Mouse (Mus musculus): ENCODE measurements around the gene Ccl9.

- no peak for TF ChIP-seq POLR2A (IDR thresholded peaks at IDR 0.05; ENCODE audit: low read depth, low read length)
- no peak for TF ChIP-seq CTCF (IDR thresholded peaks at IDR 0.05; ENCODE audit: borderline replicate concordance, insufficient read depth, low read length)
These were observed 37.5 kb downstream of the Ccl9 start for GRCm38 (mm10) chr11:83540931-83541330.

All from embryonic fibroblast, embryonic 13.5 days (primary cell).